Mouse (Mus musculus) forebrain, embryonic 11.5 days (tissue): Measurements from ENCODE around the gene Pdia5. TPM values are rescaled to one million over a fixed set of nuclear protein-coding genes. Genes with fewer than 3 reads are reported as not detected.

ENCODE experiments used
- ATAC-seq: fragments of 200-750 bp; cut with Nextera tagmentation; replicated peaks from 2 replicates; pipeline ENCODE4 v1.8.0; 2017; ENCODE audit warnings: moderate TSS enrichment; ENCODE audit not compliant: low FRiP score
- DNase-seq: peaks from one replicate; pipeline ENCODE4 v3.0.0-alpha.2; 2017; ENCODE audit warnings: low spot score
- H3K27ac ChIP-seq: fragments of 300-500 bp; sonication (generic); 2 replicates; pipeline ENCODE4 v1.5.1; 2014; ENCODE audit warnings: low read depth, low read length
- H3K27me3 ChIP-seq: fragments of 300-500 bp; sonication (generic); 2 replicates; pipeline ENCODE4 v1.6.1; 2014; ENCODE audit warnings: mild to moderate bottlenecking, low read length, mixed read lengths; ENCODE audit not compliant: control insufficient read depth, insufficient read depth
- H3K36me3 ChIP-seq: fragments of 300-500 bp; sonication (generic); 2 replicates; pipeline ENCODE4 v1.6.1; 2014; ENCODE audit warnings: mild to moderate bottlenecking, low read length, moderate library complexity, mixed read lengths; ENCODE audit not compliant: control insufficient read depth, insufficient read depth
- H3K4me1 ChIP-seq: fragments of 300-500 bp; sonication (generic); replicated peaks from 2 replicates; pipeline ENCODE4 v1.6.1; 2014; ENCODE audit warnings: low read length, mixed read lengths; ENCODE audit not compliant: control insufficient read depth, insufficient read depth
- H3K4me2 ChIP-seq: fragments of 300-500 bp; sonication (generic); 2 replicates; pipeline ENCODE4 v1.6.1; 2014; ENCODE audit warnings: low read depth, mild to moderate bottlenecking, low read length, moderate library complexity, mixed read lengths; ENCODE audit not compliant: severe bottlenecking
- H3K4me3 ChIP-seq: fragments of 300-500 bp; sonication (generic); 2 replicates; pipeline ENCODE4 v1.5.1; 2014; ENCODE audit warnings: low read depth, low read length
- H3K9ac ChIP-seq: fragments of 300-500 bp; sonication (generic); 2 replicates; pipeline ENCODE4 v1.6.1; 2014; ENCODE audit warnings: low read length
- H3K9me3 ChIP-seq: fragments of 300-500 bp; sonication (generic); 2 replicates; pipeline ENCODE4 v1.6.1; 2016; ENCODE audit warnings: low read length, mixed read lengths; ENCODE audit not compliant: control insufficient read depth
- WGBS: fragments of 180-500 bp; shearing (Covaris S2); extraction: QIAGEN DNeasy Blood & Tissue Kit; methylation state at CpG from one replicate; pipeline ENCODE4 v1.1.7; 2014; 5-methylcytosine and 5-hydroxymethylcytosine counted together
- polyA plus RNA-seq: library from polyadenylated mRNA; unstranded; fragments of >200 nt; fragmentation: Nextera tagmentation; extraction: Ambion mirVana; gene quantifications from 2 replicates; pipeline ENCODE4 v1.2.1, GENCODE M21; 2014

Pdia5 gene
- polyA plus RNA-seq, 1 experiment from 2014 or later = 7.8 TPM

- no peak for DNase-seq
- Histone ChIP-seq H3K9ac (no peak overlapping the region), H3K9me3 (no peaks in the 10 kb centered on the region), H3K4me2 (no peak overlapping the region), H3K4me1 (no peaks in the 10 kb centered on the region), H3K4me3 (no peak overlapping the region), H3K36me3 (no peaks in the 10 kb centered on the region), H3K27ac (no peak overlapping the region), H3K27me3 (no peaks in the 10 kb centered on the region)
- ATAC-seq = no peak
- 93% methylated on average over 4 of the region's 4 CpGs for WGBS
These were observed 48.7 kb downstream of the Pdia5 start for GRCm38 (mm10) chr16:35442026-35442415.

- no peak overlapping the region for H3K4me3 ChIP-seq
- DNase-seq (no peak), ATAC-seq (no peak)
- H3K36me3 ChIP-seq = no peaks in the 10 kb centered on the region
- H3K9me3 ChIP-seq = no peaks in the 10 kb centered on the region
- WGBS = 93% methylated on average over 9 of the region's 9 CpGs
- H3K4me2 ChIP-seq = no peak overlapping the region
- H3K4me1 ChIP-seq = no peaks in the 10 kb centered on the region
- H3K9ac ChIP-seq = no peak overlapping the region
- no peak overlapping the region for H3K27ac ChIP-seq
- H3K27me3 ChIP-seq = no peaks in the 10 kb centered on the region
These were observed 49.2 kb downstream of the Pdia5 start for GRCm38 (mm10) chr16:35441346-35442025.

GRCm38 (mm10) chr16:35439046-35439445 is 51.6 kb downstream of the Pdia5 start:
- H3K27me3 ChIP-seq = no peaks in the 10 kb centered on the region
- no peaks in the 10 kb centered on the region for H3K36me3 ChIP-seq
- no peaks in the 10 kb centered on the region for H3K9me3 ChIP-seq
- no peak overlapping the region for H3K4me2 ChIP-seq
- no peak overlapping the region for H3K4me3 ChIP-seq
- H3K9ac ChIP-seq = no peak overlapping the region
- 94% methylated on average over 1 of the region's 1 CpGs for WGBS
- no peaks in the 10 kb centered on the region for H3K4me1 ChIP-seq
- ATAC-seq = no peak
- no peak for DNase-seq
- H3K27ac ChIP-seq = no peak overlapping the region

GRCm38 (mm10) chr16:35431608-35432007 is 59.1 kb downstream of the Pdia5 start:
- Histone ChIP-seq H3K4me1 (no peaks in the 10 kb centered on the region; the same call in 1 of the 2 replicates), H3K4me2 (no peak overlapping the region), H3K27ac (no peak overlapping the region), H3K27me3 (no peaks in the 10 kb centered on the region), H3K9ac (no peak overlapping the region), H3K9me3 (no peaks in the 10 kb centered on the region), H3K36me3 (no peaks in the 10 kb centered on the region), H3K4me3 (no peak overlapping the region)
- ATAC-seq (no peak), DNase-seq (no peak)
- WGBS = 91% methylated on average over 4 of the region's 4 CpGs

GRCm38 (mm10) chr16:35424926-35425325 is 65.7 kb downstream of the Pdia5 start:
- DNase-seq = no peak
- Histone ChIP-seq H3K27ac (no peak overlapping the region), H3K9ac (no peak overlapping the region), H3K4me3 (no peak overlapping the region), H3K4me1 (no peaks in the 10 kb centered on the region), H3K4me2 (no peak overlapping the region), H3K9me3 (no peaks in the 10 kb centered on the region), H3K27me3 (no peaks in the 10 kb centered on the region), H3K36me3 (no peaks in the 10 kb centered on the region)
- no peak for ATAC-seq
- WGBS = 92% methylated on average over 4 of the region's 4 CpGs

- ATAC-seq = no peak
These were observed 67.2 kb downstream of the Pdia5 start for GRCm38 (mm10) chr16:35423250-35424139.

GRCm38 (mm10) chr16:35422705-35423104 is 68.0 kb downstream of the Pdia5 start:
- ATAC-seq = no peak
- Histone ChIP-seq H3K4me1 (no peaks in the 10 kb centered on the region), H3K4me2 (no peak overlapping the region), H3K9me3 (no peaks in the 10 kb centered on the region), H3K27ac (no peak overlapping the region), H3K36me3 (no peaks in the 10 kb centered on the region), H3K9ac (no peak overlapping the region), H3K27me3 (no peaks in the 10 kb centered on the region), H3K4me3 (no peak overlapping the region)
- no peak for DNase-seq
- 89% methylated on average over 8 of the region's 8 CpGs for WGBS

More at GRCm38 (mm10) chr16:35423250-35424139, 67.2 kb downstream of the Pdia5 start:
- Histone ChIP-seq H3K4me1 (no peaks in the 10 kb centered on the region), H3K4me2 (no peak overlapping the region), H3K27ac (no peak overlapping the region), H3K4me3 (no peak overlapping the region), H3K9ac (no peak overlapping the region; the same call in 1 of the 2 replicates), H3K36me3 (no peaks in the 10 kb centered on the region), H3K27me3 (no peaks in the 10 kb centered on the region), H3K9me3 (no peaks in the 10 kb centered on the region)
- no peak for DNase-seq
- 70% methylated on average over 18 of the region's 18 CpGs for WGBS

- Histone ChIP-seq H3K4me2 (no peak overlapping the region), H3K4me1 (no peaks in the 10 kb centered on the region), H3K9ac (no peak overlapping the region), H3K27ac (no peak overlapping the region), H3K9me3 (no peaks in the 10 kb centered on the region), H3K27me3 (no peaks in the 10 kb centered on the region), H3K4me3 (no peak overlapping the region), H3K36me3 (no peaks in the 10 kb centered on the region)
- WGBS = 82% methylated on average over 4 of the region's 4 CpGs
- no peak for ATAC-seq
- peak; percentile 66 for DNase-seq
These were observed 68.5 kb downstream of the Pdia5 start for GRCm38 (mm10) chr16:35422141-35422540.
